Mouse (Mus musculus) cerebral cortex, adult 2 months (tissue): Measurements from ENCODE around the gene Gm16253.

Experiments used
- WGBS: fragments of 180-500 bp; shearing (Covaris S2); methylation state at CpG from one replicate; pipeline ENCODE4 v1.1.7; 2018; 5-methylcytosine and 5-hydroxymethylcytosine counted together

Gm16253 gene

GRCm38 (mm10) chr3:96557694-96558093 lies 19.1 kb upstream of the Gm16253 start, which contains the start of gene Txnip:
TSS of gene Txnip (plus strand) at chr3:96557957.
- WGBS, result under 1% methylated on average over 26 of the region's 26 CpGs

DNA sequence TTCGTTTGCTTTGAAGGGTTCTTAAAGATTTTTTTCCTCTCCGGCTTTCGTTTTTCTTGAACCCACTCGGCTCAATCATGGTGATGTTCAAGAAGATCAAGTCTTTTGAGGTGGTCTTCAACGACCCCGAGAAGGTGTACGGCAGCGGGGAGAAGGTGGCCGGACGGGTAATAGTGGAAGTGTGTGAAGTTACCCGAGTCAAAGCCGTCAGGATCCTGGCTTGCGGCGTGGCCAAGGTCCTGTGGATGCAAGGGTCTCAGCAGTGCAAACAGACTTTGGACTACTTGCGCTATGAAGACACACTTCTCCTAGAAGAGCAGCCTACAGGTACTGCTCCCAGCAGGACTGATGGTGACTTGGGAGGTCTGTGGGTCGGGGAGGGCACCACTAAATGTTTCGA lies 18.6 kb upstream of the Gm16253 start:
- 6% methylated on average over 17 of the region's 17 CpGs for WGBS

- 50% methylated on average over 10 of the region's 10 CpGs for WGBS
Measured at GRCm38 (mm10) chr3:96558668-96559196, 18.1 kb upstream of the Gm16253 start.

- 67% methylated on average over 12 of the region's 12 CpGs for WGBS
Measured at GRCm38 (mm10) chr3:96559398-96559910, 17.3 kb upstream of the Gm16253 start.

DNA sequence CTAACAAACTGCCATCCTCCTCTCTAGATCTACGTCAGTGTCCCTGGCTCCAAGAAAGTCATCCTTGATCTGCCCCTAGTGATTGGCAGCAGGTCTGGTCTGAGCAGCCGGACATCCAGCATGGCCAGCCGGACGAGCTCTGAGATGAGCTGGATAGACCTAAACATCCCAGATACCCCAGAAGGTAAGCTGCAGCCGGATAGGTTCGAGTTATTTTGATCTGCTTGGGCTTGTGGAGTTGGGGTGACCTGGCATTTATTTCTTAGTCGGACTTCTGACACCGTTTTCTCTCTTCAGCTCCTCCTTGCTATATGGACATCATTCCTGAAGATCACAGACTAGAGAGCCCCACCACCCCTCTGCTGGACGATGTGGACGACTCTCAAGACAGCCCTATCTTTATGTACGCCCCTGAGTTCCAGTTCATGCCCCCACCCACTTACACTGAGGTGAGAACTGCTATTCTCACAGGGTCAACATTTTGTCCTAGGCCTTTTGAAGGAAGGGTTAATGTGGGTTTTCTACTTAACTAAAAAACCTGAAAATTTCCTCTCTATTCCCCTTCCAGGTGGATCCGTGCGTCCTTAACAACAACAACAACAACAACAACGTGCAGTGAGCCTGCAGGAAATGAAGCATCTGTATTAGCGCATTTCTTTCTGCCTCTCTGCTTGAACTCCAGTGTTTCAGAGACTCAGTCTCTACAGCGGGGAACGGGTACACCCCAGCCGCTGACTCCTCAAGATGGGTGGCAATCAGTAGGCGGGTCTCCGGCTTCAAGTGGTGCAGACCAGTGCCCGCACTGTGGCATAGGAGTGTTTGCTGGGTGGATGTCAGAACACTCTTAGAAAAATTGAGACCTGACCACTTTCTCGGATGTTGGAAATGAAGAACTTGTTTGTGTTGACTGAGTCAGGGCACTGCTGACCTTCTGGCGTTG lies 16.6 kb upstream of the Gm16253 start:
- WGBS, result 73% methylated on average over 23 of the region's 23 CpGs

DNA sequence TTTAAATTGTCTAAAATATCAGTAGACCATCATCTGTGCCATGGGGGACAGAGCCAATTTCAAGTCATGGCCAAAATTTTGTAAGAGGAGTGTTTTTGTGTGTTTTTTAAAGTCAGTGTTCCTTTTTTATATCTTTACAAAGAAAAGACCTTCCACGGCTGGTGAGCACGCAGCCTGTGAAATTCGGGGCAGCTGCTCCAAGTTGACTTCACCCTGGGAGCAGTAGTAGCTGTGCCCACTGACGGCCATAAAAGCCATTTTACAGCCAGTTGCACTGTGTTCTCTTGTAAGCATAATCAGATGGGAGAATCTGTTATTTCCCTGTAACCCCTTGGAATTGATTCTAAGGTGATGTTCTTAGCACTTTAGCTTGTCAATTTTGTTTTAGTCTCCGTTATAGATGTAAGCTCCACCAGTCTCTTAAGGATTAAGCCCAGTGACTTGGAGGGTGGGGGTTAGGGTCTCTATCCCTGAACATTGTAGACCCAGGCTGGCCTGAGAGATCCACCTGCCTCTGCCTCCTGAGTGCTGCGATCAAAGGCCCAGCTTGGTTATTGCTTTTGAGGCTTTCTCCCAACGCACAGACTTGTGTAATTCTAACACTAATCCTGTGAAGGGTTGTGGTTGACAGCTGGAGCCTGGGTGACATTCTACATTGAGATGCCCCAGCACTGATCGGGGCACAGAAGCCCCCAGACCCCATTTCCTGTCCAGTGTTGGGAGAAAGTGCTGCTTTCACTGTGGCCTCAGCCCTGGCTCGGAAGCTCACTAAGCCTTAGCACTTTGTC lies 15.7 kb upstream of the Gm16253 start:
- 76% methylated on average over 9 of the region's 9 CpGs for WGBS

DNA sequence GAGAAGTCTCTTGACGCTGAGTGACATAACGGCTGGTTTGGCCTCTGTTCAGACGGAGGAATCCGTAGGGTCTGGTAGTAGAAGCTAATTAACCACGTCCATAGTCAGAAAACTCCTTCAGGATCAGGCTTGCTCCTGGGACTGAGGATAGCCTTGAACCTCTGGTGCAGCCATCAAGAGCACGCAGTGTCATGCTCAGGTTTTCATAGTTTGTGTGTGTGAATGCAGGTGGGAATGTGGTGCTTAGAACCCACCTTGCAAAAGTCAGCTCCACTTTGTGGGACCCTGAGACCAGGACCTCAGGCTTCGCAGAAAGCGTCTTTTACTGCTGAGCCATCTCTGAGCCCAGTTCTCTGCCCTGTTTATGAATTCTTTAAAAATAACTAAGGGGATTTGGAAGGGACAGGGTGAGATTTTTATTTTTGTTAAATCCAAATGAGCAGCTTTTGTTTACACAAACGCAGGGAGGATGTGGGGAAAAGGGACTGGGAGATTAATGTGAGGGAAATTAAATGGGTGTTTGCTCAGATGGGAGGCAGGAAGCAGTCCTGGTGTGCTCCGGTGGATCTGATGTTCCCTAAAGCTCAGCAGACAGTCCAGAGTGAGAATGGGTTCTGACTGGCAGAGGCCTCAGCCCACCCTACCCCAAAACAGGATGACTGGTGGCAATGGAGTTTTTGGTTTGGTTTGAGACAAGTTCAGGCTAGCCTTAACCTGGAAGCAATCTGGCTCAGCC lies 14.7 kb upstream of the Gm16253 start:
- 62% methylated on average over 10 of the region's 10 CpGs for WGBS

- 94% methylated on average over 8 of the region's 8 CpGs for WGBS
Measured at GRCm38 (mm10) chr3:96563267-96563666, 13.5 kb upstream of the Gm16253 start.

DNA sequence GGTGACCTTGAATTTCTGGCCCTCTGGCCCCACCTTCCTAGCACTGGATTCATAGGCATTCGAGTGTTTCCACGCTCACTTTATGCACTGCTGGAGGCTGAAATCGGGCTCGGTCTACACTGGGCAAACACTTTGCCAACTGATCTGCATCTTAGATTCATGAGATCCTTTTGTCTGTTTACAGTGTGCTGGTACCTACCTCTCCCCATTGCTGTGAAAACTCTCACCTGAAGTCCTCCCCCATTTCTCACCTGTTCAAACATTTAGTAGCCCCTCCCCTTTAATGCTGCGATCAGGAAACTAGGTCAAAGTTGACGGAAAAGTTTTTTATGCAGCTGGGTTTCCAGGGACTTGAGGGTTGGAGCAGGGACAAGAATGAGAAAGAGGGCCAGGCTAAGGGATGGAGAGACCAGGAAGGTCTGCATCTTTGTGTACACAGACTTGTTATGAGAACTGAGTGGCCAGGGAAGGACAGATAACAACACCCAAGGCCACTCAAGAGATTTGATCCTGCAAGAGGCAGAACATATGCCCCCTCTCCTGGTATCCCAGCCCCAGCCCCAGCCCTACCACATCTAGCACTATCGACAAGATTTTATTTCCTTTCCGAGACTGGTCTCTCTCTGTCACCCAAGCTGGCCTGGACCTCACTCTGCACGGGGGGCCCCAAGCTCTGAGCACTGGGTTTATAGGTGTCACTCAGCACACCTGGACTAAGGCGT lies 12.7 kb upstream of the Gm16253 start:
- WGBS, result 51% methylated on average over 10 of the region's 10 CpGs

DNA sequence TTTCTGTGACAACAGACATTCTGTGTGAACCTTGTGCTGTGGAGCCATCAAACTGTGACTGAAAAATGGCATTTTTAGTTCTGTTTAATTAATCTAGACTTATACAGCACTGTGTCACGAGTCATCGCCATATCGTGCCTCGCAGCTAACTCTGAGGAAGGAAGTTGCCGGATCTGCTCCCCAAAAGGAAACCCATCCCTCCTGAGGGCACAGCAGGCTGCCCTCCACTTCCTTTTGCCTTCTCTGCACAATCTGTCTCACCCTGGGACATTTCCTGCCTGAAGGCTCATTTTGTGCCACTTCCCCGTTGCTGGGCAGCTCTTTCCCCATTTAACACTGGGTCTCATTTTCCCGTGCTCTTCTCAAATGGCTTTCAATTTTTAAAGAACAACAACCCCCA lies 12.2 kb upstream of the Gm16253 start:
- 68% methylated on average over 7 of the region's 7 CpGs for WGBS

- 76% methylated on average over 3 of the region's 3 CpGs for WGBS
Measured at GRCm38 (mm10) chr3:96565105-96565504, 11.7 kb upstream of the Gm16253 start.

GRCm38 (mm10) chr3:96566661-96567450 lies 9.9 kb upstream of the Gm16253 start:
- 88% methylated on average over 8 of the region's 8 CpGs for WGBS

GRCm38 (mm10) chr3:96568605-96569004 lies 8.2 kb upstream of the Gm16253 start:
- WGBS, result 78% methylated on average over 8 of the region's 8 CpGs

GRCm38 (mm10) chr3:96569506-96569905 lies 7.3 kb upstream of the Gm16253 start:
- WGBS, result 78% methylated on average over 13 of the region's 13 CpGs

DNA sequence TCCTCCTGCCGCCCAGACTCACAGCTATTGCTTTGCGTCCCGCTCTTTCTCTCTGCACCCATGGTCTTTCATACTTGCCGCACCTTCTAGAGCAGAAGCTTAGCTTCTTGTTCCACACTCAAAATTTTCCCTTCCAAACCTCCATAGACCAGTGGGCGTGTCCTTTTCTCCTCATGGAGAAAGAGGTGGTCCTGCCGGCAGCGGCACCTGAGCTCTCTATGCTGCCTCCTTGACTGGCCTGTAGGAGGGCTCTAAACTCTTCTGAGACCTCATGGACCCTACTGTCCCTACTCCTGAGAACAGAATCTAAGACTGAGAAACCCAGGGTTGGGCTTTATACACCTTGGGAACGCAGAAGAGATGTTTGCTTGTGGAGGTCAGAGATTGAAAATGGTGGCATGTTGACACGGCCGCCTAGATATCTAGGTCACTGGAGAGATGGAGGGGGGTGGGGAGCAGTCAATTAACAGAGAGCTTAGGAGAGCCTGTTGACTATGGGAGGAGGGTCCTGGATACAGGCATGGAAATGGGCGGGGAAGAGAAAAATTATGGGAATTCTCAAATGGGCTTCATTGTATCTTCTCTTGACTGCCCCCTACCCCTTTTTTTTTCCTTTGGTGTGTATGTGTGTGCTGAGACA lies 6.7 kb upstream of the Gm16253 start:
- 88% methylated on average over 11 of the region's 11 CpGs for WGBS

DNA sequence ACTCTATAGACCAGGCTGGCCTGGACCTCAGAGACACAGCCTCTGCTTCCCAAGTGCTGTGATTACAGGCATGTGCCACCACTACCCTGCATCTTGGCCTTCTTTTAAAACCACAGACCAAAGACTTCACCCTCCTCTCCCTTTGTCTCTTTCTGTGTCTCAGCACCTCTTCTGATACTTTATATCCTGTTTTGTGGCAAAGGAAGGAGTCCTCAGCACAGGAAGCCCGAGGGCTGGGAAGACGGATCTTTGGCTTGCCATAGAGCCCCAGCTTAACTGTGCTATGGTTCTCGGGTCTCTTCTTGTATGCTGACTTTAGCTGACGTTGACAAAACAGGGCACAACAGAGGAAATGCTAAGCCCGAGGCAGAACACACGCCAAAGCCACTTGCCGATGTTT lies 6.1 kb upstream of the Gm16253 start:
- WGBS, result 67% methylated on average over 7 of the region's 7 CpGs

GRCm38 (mm10) chr3:96571336-96571735 lies 5.4 kb upstream of the Gm16253 start:
- WGBS, result 77% methylated on average over 2 of the region's 2 CpGs

GRCm38 (mm10) chr3:96571896-96572698 lies 4.7 kb upstream of the Gm16253 start:
- WGBS, result 80% methylated on average over 16 of the region's 16 CpGs
